Mouse (Mus musculus): ENCODE measurements around the gene Cpne7. TPM values are rescaled to one million over a fixed set of nuclear protein-coding genes. Genes with fewer than 3 reads are reported as not detected.
A peak's percentile ranks its signal among the peaks of the same experiment; 100 is the strongest.

The Cpne7 gene
- polyA plus RNA-seq, 1 experiment from 2014 or later, result not detected

DNA sequence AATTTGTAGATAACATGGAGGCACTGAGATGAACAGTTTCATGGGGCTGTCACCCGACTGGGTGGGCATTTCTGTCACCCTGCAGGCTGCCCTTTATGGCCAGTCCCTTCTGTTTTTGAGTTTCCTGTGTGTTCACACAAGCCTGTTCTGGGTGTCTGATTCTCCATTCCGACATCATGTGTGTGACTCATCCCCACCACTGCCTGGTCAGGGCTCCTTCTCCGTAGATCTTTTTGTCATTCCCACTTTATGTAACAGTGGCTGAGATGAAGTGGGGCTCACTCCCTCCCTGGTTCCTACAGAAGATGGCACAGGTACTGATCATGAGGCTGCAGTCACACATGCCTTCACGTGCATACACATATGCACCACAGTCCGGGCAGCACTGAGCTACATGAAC is 5.5 kb downstream of the Cpne7 start:
- Histone ChIP-seq H3K36me3 (ENCODE audit: control insufficient read depth, insufficient read depth, low read length) (no peaks in the 10 kb centered on the region), H3K9me3 (ENCODE audit: control insufficient read depth, low read length) (no peaks in the 10 kb centered on the region), H3K27me3 (ENCODE audit: control insufficient read depth, insufficient read depth, low read length) (peaks cover 20% of the 10 kb centered on the region), H3K4me2 (ENCODE audit: low read depth, low read length, severe bottlenecking) (no peak overlapping the region), H3K27ac (ENCODE audit: low read depth, low read length) (no peak overlapping the region), H3K4me1 (replicated peaks; ENCODE audit: control insufficient read depth, insufficient read depth, low read length) (peaks cover under 1% of the 10 kb centered on the region), H3K4me3 (ENCODE audit: low read depth, low read length) (no peak overlapping the region), H3K9ac (ENCODE audit: low read length) (no peak overlapping the region)
- WGBS, result 79% methylated on average over 5 of the region's 5 CpGs
- ATAC-seq (replicated peaks; ENCODE audit: low FRiP score) (no peak), DNase-seq (ENCODE audit: low spot score) (no peak)

- Histone ChIP-seq H3K36me3 (ENCODE audit: control insufficient read depth, insufficient read depth, low read length) (no peaks in the 10 kb centered on the region), H3K9me3 (ENCODE audit: control insufficient read depth, low read length) (no peaks in the 10 kb centered on the region), H3K27ac (ENCODE audit: low read depth, low read length) (no peak overlapping the region), H3K4me3 (ENCODE audit: low read depth, low read length) (no peak overlapping the region), H3K4me1 (replicated peaks; ENCODE audit: control insufficient read depth, insufficient read depth, low read length) (no peaks in the 10 kb centered on the region), H3K27me3 (ENCODE audit: control insufficient read depth, insufficient read depth, low read length) (no peaks in the 10 kb centered on the region), H3K4me2 (ENCODE audit: low read depth, low read length, severe bottlenecking) (0 out of 2 replicates have a peak overlapping the region, but pooled peaks have one; percentile 5), H3K9ac (ENCODE audit: low read length) (no peak overlapping the region)
- 7% methylated on average over 19 of the region's 19 CpGs for WGBS
- peak; percentile 75 for DNase-seq (ENCODE audit: low spot score)
- 0 out of 2 replicates have a peak, but pooled peaks have one; percentile 36 for ATAC-seq (replicated peaks; ENCODE audit: low FRiP score)
These were observed 9.1 kb downstream of the Cpne7 start for GRCm38 (mm10) chr8:123126193-123126816.

DNA sequence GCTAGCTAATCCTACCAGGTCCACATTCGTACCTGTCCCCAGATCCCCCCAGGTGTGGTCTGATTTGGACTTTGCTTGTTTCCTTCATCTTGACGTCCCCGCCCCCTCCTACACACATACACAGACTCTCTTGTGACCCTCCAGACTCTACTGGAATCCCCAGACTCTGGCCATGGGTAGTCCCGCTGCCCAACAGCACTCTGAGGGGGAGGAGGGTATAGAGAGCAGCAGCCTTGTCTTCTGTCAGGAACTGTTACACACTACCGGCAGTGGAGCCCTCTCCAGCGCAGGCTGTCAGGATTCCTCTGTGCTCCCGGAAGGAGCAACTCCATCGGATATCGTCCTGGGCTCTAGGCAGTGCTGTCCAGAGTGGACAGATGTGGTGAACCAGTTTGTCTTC is 13.9 kb downstream of the Cpne7 start:
- peak; percentile 45 for DNase-seq (ENCODE audit: low spot score)
- H3K9me3 ChIP-seq (ENCODE audit: control insufficient read depth, low read length), result no peaks in the 10 kb centered on the region
- H3K4me2 ChIP-seq (ENCODE audit: low read depth, low read length, severe bottlenecking), result no peak overlapping the region
- no peaks in the 10 kb centered on the region for H3K27me3 ChIP-seq (ENCODE audit: control insufficient read depth, insufficient read depth, low read length)
- H3K4me1 ChIP-seq (replicated peaks; ENCODE audit: control insufficient read depth, insufficient read depth, low read length), result peaks cover 10% of the 10 kb centered on the region
- H3K9ac ChIP-seq (ENCODE audit: low read length), result no peak overlapping the region
- no peak for ATAC-seq (replicated peaks; ENCODE audit: low FRiP score)
- H3K27ac ChIP-seq (ENCODE audit: low read depth, low read length), result no peak overlapping the region
- no peak overlapping the region for H3K4me3 ChIP-seq (ENCODE audit: low read depth, low read length)
- 81% methylated on average over 9 of the region's 9 CpGs for WGBS
- H3K36me3 ChIP-seq (ENCODE audit: control insufficient read depth, insufficient read depth, low read length), result no peaks in the 10 kb centered on the region

DNA sequence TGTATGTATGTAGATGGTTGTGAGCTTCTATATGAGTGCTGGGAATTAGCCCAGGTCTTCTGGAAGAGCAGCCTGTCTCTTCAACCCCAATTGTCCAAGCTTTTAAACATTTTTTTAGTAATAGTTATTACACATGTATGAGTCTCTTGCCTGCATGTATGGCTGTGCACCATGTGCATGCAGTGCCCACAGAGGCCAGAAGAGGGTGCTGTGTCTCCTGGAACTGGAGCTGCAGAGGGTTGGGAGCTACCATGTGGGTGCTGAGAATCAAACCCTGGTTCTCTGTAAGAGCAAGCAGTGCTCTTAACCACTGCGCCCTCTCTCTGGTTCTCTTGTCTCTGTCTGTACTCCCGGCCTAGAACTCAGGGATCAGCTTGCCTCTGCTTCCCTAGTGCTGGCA is 15.8 kb downstream of the Cpne7 start:
- Histone ChIP-seq H3K4me3 (ENCODE audit: low read depth, low read length) (no peak overlapping the region), H3K4me2 (ENCODE audit: low read depth, low read length, severe bottlenecking) (no peak overlapping the region), H3K4me1 (replicated peaks; ENCODE audit: control insufficient read depth, insufficient read depth, low read length) (peaks cover 10% of the 10 kb centered on the region), H3K27me3 (ENCODE audit: control insufficient read depth, insufficient read depth, low read length) (no peaks in the 10 kb centered on the region), H3K36me3 (ENCODE audit: control insufficient read depth, insufficient read depth, low read length) (no peaks in the 10 kb centered on the region), H3K9ac (ENCODE audit: low read length) (no peak overlapping the region), H3K9me3 (ENCODE audit: control insufficient read depth, low read length) (no peaks in the 10 kb centered on the region), H3K27ac (ENCODE audit: low read depth, low read length) (no peak overlapping the region)
- ATAC-seq (replicated peaks; ENCODE audit: low FRiP score), result no peak
- DNase-seq (ENCODE audit: low spot score), result no peak
- WGBS, result 93% methylated on average over 2 of the region's 2 CpGs

- 89% methylated on average over 11 of the region's 11 CpGs for WGBS
- Histone ChIP-seq H3K36me3 (ENCODE audit: control insufficient read depth, insufficient read depth, low read length) (no peaks in the 10 kb centered on the region), H3K9me3 (ENCODE audit: control insufficient read depth, low read length) (no peaks in the 10 kb centered on the region), H3K4me1 (replicated peaks; ENCODE audit: control insufficient read depth, insufficient read depth, low read length) (peaks cover 10% of the 10 kb centered on the region), H3K27me3 (ENCODE audit: control insufficient read depth, insufficient read depth, low read length) (no peaks in the 10 kb centered on the region), H3K4me2 (ENCODE audit: low read depth, low read length, severe bottlenecking) (no peak overlapping the region), H3K4me3 (ENCODE audit: low read depth, low read length) (no peak overlapping the region), H3K9ac (ENCODE audit: low read length) (no peak overlapping the region), H3K27ac (ENCODE audit: low read depth, low read length) (no peak overlapping the region)
- DNase-seq (ENCODE audit: low spot score), result no peak
- ATAC-seq (replicated peaks; ENCODE audit: low FRiP score), result no peak
These were observed 17.1 kb downstream of the Cpne7 start for GRCm38 (mm10) chr8:123134149-123134713.

GRCm38 (mm10) chr8:123135406-123135805 is 18.2 kb downstream of the Cpne7 start:
- ATAC-seq (replicated peaks; ENCODE audit: low FRiP score) (peak; percentile 42; the same call in 1 of the 2 replicates), DNase-seq (ENCODE audit: low spot score) (no peak)
- Histone ChIP-seq H3K4me3 (ENCODE audit: low read depth, low read length) (no peak overlapping the region), H3K9me3 (ENCODE audit: control insufficient read depth, low read length) (no peaks in the 10 kb centered on the region), H3K36me3 (ENCODE audit: control insufficient read depth, insufficient read depth, low read length) (no peaks in the 10 kb centered on the region), H3K27ac (ENCODE audit: low read depth, low read length) (peak overlapping the region; percentile 50; the same call in 1 of the 2 replicates), H3K4me2 (ENCODE audit: low read depth, low read length, severe bottlenecking) (peak overlapping the region; percentile 26; the same call in 1 of the 2 replicates), H3K27me3 (ENCODE audit: control insufficient read depth, insufficient read depth, low read length) (no peaks in the 10 kb centered on the region), H3K4me1 (replicated peaks; ENCODE audit: control insufficient read depth, insufficient read depth, low read length) (peaks cover 10% of the 10 kb centered on the region), H3K9ac (ENCODE audit: low read length) (peak overlapping the region; percentile 23; the same call in 1 of the 2 replicates)
- 16% methylated on average over 7 of the region's 7 CpGs for WGBS

DNA sequence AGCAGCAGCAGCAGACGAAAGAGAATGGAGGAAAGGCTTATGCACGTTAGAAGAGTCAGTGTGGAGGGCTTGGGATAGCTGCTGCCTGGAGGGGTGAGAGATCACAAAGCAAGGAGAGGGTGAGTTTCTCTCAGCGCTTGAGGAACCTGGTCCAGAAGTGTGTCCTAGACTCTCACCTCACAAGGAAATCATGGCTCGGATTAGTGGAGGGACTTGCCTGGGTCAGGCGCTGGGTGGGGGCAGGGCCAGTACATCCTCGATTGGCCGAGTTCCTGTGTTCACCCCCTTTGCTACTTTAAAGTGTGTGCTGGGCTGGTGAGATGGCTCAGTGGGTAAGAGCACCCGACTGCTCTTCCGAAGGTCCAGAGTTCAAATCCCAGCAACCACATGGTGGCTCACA is 18.6 kb downstream of the Cpne7 start:
- H3K27me3 ChIP-seq (ENCODE audit: control insufficient read depth, insufficient read depth, low read length), result no peaks in the 10 kb centered on the region
- H3K4me1 ChIP-seq (replicated peaks; ENCODE audit: control insufficient read depth, insufficient read depth, low read length), result peaks cover 10% of the 10 kb centered on the region
- no peaks in the 10 kb centered on the region for H3K9me3 ChIP-seq (ENCODE audit: control insufficient read depth, low read length)
- peak overlapping the region; percentile 50; the same call in 1 of the 2 replicates for H3K27ac ChIP-seq (ENCODE audit: low read depth, low read length)
- ATAC-seq (replicated peaks; ENCODE audit: low FRiP score), result 0 out of 2 replicates have a peak, but pooled peaks have one; percentile 7
- peak overlapping the region; percentile 26; the same call in 1 of the 2 replicates for H3K4me2 ChIP-seq (ENCODE audit: low read depth, low read length, severe bottlenecking)
- H3K9ac ChIP-seq (ENCODE audit: low read length), result no peak overlapping the region; the same call in 1 of the 2 replicates
- 41% methylated on average over 9 of the region's 9 CpGs for WGBS
- no peak for DNase-seq (ENCODE audit: low spot score)
- H3K36me3 ChIP-seq (ENCODE audit: control insufficient read depth, insufficient read depth, low read length), result no peaks in the 10 kb centered on the region
- H3K4me3 ChIP-seq (ENCODE audit: low read depth, low read length), result no peak overlapping the region

GRCm38 (mm10) chr8:123136287-123136686 is 19.1 kb downstream of the Cpne7 start:
- Histone ChIP-seq H3K4me1 (replicated peaks; ENCODE audit: control insufficient read depth, insufficient read depth, low read length) (peaks cover 10% of the 10 kb centered on the region), H3K27ac (ENCODE audit: low read depth, low read length) (no peak overlapping the region), H3K9me3 (ENCODE audit: control insufficient read depth, low read length) (no peaks in the 10 kb centered on the region), H3K36me3 (ENCODE audit: control insufficient read depth, insufficient read depth, low read length) (no peaks in the 10 kb centered on the region), H3K4me3 (ENCODE audit: low read depth, low read length) (no peak overlapping the region), H3K9ac (ENCODE audit: low read length) (no peak overlapping the region), H3K27me3 (ENCODE audit: control insufficient read depth, insufficient read depth, low read length) (no peaks in the 10 kb centered on the region), H3K4me2 (ENCODE audit: low read depth, low read length, severe bottlenecking) (no peak overlapping the region)
- ATAC-seq (replicated peaks; ENCODE audit: low FRiP score), result no peak
- 85% methylated on average over 9 of the region's 9 CpGs for WGBS
- DNase-seq (ENCODE audit: low spot score), result no peak
